Mouse (Mus musculus) mouse trophoblast stem cell (cell line): ENCODE results near the gene Eno1.

Source experiments
- in situ Hi-C, 2 experiments: fragments of 300-500 bp; cut with MseI, MboI; formaldehyde crosslinking; loops; 2 replicates in 1 of 2; 3 replicates in 1 of 2; pipeline ENCODE4 v1.15.1; 2025

Eno1 gene

DNA sequence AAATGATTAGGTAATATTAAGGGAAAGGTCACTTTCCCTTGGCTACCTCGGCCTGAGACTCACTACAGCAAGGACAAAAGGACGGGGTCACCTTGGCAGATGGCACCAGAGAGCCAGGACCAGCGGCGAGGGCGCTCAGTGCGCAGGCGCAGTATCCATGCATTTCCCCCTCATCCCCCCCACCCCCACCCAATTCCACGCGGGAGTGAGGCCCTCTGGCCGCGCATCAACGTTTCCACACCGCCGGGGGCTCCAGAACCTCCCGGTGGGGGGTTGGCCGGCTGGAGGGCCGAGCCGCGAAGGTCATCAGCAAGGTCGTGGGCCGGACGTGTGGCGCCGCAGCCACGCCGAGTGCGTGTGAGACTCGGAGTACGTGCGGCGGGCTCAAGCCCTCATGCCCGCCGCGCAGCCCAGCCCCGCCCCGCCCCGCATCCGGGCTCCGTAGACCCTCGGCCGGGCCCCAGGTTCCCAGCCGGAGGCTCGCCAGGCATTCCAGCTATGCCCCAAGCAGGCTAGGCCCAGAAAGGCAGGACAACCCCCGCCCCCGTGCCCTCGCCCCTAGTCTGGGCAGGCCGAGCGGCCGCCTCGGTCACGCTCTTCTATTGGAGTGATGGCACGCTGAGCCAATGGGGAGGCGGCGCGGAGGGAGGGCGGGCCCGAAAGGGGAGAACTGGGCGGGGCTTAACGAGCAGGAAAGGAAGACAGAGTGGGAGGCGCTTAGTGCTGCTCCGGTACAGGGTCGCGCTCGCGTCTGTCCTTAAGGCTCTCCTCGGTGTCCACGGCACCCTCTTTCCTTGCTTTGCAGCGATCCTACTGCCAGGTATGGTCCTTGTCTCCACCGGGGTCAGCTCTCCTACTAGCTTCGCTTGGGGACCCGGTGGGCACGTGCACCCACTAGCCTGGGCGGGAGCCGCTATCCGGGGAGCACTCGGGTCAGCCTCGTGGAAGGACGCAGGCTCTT is at the start of gene Eno1:
Gene Eno1, plus strand, starts transcription at position 201 of the 961 bp plus-strand sequence.
- in situ Hi-C loops = no loop called here

DNA sequence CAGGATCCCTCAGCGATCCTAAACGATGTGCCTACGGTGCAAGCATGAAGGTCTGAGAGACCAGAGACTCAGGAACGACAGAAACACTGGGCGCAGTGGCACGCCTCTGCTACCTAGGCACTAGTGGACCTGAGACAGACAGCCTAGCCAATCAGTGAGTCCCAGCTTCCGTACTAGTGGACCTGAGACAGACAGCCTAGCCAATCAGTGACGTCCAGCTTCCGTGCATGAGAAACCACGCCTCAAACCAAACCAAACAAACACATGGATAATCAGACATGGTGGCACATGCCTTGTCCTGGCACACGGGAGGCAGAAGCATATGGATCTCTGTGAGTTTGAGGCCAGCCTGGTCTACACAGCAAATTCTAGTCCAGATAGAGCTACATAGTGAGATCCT is 48.3 kb upstream of the Eno1 start:
- in situ Hi-C loops = no loop called here

DNA sequence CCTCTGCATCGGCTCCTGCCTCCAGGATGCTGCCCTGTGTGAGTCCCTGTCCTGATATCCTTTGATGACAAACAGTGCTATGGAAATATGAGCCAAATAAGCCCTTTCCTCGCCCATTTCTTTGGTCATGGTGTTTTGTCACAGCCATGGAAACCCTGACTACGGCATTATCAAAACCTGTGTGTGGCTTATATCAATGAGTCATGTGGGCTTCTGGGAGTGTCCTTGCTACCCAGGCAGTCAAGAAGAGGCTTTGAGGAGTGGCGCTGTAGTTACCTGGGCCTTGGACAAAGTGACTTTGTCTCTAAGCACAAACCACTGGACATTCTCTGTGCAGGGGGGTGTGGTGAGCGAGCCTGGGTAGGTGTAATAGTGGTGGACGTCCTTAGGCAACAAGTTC is 44.3 kb upstream of the Eno1 start:
- in situ Hi-C loops = no loop called here

DNA sequence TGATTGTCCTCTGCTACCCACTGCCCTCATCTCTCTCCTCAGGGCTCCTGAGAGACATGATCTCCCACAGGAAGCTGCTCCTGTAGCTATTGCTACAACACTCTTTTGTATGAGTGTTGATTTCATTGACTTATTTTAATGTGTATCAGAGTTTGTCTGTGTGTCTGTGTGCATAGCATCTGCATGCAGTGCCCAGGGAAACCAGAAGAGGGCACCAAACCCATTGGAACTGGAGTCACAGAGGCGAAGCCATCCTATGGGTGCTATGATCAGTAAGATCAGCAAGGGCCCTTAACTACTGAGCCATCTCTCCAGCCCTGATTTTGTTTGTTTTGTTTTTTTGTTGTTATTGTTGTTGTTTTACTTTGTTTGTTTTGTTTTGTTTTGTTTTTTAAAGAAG is 42.6 kb upstream of the Eno1 start:
- in situ Hi-C loops = no loop called here

DNA sequence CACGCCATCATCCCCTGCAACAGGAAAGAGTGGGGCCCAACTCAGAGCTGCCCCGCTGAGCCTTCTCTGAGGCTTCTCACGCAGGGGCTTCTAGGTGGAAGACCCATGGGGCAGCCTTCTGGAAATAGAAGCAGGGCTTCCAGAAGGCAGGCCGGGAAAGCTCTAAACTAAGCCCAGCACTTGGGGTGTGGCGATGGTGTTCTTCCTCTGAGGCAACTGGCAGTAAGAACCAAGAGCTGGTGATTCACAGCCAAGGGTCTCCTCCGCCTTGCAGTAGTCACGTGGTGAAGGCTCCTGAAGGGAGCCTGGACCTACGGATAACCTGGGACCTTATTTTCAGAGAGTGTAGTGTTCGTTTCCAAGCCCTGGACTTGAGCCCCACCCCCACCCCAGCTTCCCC is 38.3 kb upstream of the Eno1 start:
- in situ Hi-C loops = no loop called here

DNA sequence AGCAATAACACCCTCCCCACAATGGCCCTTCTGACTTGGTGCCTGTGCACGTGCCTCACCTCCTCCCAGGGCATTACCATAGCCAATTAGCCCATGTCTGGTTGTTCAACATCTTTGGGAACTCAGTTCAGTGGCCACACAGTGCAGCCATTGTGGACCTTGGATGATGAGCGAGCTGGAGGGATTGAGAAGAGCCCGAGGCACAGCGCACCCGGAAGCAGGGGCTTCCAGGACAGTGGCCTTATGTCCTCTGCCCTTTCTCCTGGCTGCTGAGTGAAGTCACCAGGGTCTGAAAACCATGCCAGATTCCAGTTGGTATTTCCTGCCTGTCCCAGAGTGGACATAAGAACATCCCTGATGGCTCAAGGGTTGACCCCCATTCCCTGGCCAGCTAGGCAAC is 35.3 kb upstream of the Eno1 start, which contains the start of gene Car6:
Gene Car6, minus strand, starts transcription at position 101 of the 400 bp plus-strand sequence.
- in situ Hi-C loops = no loop called here

DNA sequence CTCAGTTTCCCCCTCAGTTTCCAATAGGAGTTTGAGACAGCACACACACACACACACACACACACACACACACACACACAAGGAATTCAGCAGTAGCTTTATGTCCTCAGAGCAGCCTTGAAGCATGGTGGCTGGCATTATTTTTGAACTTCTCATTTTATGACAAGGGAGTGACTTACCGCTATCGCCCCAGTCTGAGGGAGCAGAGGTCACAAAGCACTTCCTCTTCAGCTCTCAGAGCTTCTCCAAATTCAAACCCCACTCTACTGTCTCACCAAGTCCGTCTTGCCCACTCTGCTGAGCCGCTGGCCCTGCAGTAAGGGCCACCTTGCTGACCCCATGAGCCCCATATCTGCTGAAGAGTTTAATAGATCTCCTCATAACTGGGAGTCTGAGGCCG is 33.8 kb upstream of the Eno1 start:
- in situ Hi-C loops = no loop called here

DNA sequence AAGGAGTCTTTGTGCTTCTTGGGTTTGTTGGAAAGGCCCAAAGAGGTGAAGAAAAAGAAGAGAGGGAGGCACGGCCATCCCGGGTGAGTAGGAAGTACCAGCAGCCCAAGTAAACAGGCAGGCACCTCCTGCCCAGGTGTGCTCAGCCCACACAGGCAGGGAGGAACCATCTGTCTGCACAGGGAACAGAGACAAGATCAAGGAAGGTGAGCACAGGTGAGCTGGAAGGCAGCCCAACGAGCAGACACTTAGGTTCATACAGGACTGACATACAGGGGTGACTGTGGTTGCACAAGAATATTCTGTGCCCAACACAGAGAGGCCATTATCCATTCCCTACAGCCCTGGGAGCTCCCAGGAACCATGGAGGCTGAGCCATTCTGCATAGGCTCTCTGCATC is 31.6 kb upstream of the Eno1 start:
- in situ Hi-C loops = no loop called here

DNA sequence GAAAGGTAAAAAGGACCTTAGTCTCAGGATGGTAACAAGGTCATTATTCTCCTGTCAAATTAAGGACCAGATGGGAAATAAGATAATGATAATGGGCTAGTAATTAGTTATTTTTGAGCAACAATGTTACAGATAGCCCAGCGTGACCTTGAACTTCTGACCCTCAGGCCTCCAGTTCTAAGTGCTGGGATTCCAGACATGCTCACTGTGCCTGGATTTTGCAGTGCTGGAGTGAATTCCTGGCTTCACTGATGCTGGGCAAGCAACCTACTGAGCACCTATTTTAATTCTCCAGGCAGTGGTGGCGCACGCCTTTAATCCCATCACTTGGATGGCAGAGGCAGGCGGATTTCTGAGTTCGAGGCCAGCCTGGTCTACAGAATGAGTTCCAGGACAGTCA is 26.8 kb upstream of the Eno1 start:
- in situ Hi-C loops = no loop called here

DNA sequence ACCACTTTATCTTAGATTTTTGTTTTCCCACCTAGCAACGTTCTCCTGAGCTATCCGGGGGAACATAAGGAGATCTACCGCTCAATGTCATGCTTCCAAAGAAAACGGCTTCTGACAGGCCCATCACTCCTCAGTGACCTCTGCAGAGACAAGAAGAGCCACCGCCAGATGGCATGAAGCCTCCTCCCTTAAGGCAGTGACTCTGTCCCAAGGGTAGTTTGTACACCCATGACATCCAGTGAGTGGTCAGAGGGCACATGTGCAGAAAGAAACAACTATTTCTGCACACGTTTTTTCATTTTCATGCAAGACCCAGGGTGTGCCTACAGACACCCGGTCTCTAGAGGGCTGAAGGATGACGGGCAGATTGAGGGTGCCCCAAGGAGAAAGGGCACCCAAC is 26.2 kb upstream of the Eno1 start:
- in situ Hi-C loops = no loop called here

DNA sequence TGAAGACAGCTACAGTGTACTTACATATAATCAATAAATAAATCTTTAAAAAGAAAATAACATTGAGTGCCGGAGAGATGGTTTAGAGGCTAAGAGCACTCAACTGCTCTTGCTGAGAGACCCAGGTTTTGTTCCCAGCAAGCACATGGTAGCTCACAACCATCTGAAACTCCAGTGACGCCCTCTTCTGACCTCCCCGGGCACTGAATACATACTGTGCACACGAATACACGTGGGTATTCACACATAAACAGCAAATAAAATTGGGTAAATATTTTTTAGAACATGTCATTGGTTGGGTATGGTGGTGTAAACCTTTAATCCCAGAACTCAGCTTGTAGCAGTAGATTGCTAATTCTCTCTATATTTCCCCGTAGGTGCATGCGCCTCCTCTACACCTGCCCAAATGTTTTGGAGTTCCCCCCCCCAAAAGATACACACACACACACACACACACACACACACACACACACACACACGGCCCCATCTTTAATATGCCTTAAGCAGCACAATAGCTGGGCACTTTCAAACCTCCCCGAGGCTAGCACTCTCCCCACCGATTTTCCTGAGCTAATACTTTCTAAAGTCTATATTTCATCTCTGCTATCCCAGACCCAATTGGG is 24.5 kb upstream of the Eno1 start:
- in situ Hi-C loops = no loop called here

DNA sequence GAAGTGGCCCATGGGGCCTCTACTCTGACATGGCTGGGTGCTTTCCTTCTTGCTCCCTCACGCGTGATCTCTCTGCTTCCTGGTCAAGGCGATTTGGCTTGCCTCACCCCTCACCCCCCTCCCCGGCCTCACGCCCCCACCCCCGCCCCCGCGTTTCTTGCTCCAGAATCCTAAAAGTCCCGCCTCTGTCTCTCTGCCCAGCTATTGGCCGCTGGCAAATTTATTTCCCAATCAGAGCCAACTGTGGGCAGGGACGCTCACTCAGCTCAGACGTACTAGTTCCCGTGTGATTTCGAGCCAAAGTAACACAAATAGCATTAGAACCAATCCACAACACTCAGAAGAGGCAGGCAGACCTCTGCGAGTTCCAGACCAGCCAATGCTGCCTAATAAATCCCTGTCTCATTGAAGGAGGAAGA is 24.0 kb upstream of the Eno1 start:
- in situ Hi-C loops = no loop called here

DNA sequence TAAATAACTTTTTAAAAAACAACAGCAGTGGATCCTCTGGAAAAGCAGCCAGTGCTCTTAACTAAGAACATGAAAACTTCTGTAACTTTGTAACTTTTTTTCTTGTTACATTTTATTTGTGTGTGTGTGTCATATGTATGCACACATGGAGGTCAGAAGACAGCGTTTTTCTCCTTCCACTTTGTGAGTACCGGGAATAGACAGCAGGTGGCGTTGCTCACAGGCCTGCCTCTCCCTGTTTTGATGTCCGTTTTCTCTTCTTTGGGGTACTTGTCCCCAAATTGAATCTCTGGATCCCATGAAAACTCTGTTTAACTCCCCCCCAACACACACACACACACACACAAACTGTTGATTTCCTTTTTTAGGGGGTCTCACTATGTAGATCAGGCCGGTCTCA is 22.6 kb upstream of the Eno1 start:
- in situ Hi-C loops = no loop called here

DNA sequence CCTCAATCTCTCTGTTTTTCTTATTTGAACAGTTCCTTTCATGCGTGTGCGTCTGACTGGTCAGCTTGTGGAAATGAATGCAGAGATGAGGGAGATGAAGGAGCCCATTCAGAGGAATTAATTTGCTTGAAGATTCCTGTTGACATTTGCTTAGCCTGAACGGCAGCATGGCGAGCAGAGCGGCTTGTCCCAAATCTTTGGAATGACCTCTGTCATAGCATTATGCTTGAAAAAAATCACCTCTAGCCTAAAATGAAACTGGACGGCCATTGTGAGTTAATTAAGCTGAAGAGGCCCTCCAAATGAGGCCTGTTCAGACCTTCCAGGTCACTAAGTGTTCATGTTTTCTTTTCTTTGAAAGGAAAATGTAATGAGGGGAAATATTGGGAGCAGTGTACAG is 20.1 kb upstream of the Eno1 start:
- in situ Hi-C loops = no loop called here

DNA sequence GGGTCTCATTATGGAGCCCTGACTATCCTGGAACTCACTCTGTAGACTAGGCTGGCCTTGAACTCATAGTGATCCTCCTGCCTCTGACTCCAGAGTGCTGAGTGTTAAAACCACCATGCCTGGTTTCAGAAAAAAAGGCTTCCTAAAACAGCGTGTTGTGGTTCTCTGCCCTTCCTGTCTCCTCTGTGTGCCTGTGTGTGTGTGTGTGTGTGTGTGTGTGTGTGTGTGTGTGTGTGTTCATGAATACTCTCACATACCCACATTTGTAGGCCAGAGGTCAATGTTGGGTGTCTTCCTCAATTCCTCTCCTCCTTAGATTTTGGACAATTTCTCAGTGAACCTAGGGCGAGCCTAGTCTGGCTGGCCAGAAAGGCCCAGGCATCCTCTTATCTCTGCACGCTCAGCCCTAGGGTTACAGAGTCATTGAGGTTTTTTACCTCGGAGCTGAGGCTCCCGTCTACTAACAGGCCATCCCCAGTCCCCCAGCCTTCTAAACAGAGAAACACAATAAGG is 19.4 kb upstream of the Eno1 start:
- in situ Hi-C loops = no loop called here

DNA sequence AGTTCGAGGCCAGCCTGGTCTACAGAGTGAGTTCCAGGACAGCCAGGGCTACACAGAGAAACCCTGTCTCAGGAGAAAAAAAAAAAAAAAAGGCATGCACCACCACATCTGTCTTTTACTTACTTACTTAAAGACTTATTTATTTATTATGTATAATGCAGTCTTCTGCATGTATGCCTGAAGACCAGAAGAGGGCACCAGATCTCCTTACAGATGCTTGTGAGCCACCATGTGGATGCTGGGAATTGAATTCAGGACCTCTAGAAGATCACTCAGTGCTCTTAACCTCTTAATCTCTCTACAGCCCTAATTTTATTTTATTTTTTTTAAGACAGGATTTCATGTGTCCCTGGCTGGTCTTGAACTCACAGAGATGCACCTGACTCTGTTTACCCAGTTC is 18.6 kb upstream of the Eno1 start:
- in situ Hi-C loops = no loop called here

DNA sequence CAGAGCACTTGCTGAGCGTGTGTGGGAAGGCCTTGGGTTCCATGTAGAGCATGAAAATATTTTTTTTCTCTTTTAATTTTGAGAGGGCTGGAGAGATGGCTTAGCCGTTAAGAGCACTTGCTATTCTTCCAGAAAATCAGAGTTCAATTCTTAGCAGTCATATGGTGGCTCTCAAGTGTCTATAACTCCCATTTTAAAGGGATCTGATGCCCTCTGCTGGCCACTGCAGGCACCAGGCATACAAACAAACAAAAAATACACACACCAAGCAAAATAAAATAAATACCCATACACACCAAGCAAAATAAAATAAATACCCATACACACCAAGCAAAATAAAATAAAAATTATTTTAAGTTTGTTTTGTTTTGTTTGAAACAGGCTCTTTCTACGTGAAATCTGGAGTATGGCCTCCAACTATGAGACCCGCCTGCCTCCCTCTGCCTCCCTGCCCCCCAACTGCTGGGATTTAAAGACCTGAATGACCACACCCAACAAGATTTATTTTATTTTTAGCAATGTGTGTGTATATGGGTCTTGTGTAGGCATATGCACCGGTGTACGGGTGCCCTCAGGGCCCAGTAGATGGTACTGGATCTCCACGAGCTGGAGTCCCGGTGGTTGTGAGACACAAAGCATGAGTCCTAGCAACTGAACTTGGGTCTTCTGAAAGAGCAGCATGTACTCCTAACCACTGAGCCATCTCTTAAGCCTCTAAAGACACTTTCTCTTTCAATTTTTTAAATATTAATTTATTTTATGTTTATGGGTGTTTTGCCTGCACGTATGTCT is 16.8 kb upstream of the Eno1 start:
- in situ Hi-C loops = no loop called here

DNA sequence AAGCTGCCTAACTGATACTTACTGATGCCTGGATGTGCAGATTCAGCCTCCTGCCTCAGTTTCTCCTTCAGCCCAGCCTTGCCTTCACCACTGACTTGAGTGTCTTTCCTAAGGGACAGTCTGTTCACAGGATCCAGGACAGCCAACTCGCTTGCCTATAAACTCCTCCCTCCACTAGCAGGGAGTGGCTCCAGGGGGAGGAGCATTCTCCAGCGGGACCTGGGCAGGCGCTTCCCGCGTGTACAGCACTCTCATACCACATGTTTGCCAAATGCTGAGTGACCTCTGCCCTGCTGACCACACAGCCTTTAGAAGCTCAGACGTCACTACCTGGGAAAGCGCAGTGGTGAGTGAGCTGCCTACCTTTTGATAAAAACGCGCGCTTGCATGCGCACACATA is 15.9 kb upstream of the Eno1 start:
- in situ Hi-C loops = no loop called here

DNA sequence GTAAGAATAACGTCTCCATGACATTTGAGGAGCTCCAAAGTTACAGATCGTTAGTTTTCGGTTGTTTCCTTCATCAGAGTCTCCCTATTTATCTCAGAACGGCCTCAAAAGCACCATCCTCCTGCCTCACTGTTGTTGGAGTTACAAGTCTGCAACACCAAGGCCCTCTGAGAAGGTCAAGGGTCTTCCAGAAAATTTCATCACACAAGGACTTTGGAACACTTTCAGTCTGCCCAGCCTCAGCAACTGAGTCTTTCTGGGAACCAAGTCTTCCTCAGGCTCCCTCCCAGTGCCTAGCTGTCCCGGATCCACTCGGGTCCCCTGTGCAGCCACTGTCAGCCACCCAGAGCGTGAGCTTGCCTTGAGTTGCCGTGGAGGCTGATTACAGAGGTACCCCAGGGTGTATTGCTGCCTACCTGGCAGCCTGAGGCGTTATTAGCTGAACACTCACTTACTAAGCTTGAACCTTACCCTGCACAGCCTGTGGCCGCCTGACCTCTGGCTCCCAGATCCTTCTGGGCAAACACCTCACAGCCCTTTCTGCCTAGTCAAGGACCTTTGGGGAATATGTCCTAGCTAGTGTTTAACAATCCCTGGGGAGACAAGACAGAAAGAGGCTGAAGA is 15.4 kb upstream of the Eno1 start:
- in situ Hi-C loops = no loop called here

DNA sequence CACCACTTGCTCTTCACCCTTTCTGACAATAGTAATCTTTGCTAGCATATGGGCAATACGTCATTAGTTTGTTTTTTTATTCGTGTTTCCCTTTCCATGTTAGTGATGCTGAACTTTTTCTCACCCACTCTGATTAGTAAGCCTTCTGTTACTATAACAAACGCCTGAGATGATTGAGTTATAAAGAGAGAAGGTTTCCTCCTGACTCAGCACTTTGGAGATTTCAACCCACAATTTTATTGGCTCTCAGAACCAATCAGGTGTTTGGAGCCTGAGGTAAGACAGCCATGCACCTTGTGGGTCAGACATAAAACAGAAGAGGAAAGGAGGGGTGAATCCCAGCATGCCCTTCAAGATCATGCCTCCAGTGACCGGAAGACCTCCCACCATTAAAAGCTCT is 12.7 kb upstream of the Eno1 start:
- in situ Hi-C loops = no loop called here

DNA sequence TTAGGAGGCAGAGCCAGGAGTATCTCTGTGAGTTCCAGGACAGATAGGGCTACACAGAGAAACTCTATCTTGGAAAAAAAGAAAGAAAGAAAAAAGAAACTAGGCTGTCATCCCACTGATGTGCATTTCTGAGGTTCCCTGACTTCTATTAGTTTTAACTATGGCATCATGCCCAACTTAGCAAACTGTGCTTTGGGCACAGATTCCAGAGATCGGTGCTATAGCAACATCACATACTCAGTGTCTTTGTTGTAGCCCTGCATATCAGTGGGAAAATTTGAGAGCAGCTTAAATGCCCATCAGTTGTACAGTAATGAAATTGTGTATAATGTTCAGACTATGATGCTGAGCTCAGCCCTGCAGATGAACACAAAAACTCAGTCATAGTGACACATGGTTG is 10.8 kb upstream of the Eno1 start:
- in situ Hi-C loops = no loop called here
